24 mouse cellular contexts compared by ENCODE assay signal in genomic region chr13:99241984-99242383, GRCm38 (mm10). TPM values are rescaled to one million over a fixed set of nuclear protein-coding genes. Genes with fewer than 3 reads are reported as not detected.
"Had no signal": no experiment of that assay in that cellular context is flagged by ENCODE, and none has a peak within 500 bp of the region (broad histone marks: within the 10 kb centered on the region; RNA-seq: fewer than 3 reads in every experiment).

No protein-coding gene starts in this region.

- H3K4me3 ChIP-seq: left cerebral cortex, adult 2 months; limb, embryonic 12.5 days; limb, embryonic 15.5 days; midbrain, embryonic 12.5 days; myocyte; neural tube, embryonic 13.5 days; stomach, embryonic 15.5 days had no signal

- ATAC-seq: intestine, postnatal 0 days; liver, postnatal 0 days; lung, postnatal 0 days; midbrain, embryonic 16.5 days had no signal

- H3K27me3 ChIP-seq: limb, embryonic 12.5 days; limb, embryonic 15.5 days; midbrain, embryonic 12.5 days; neural tube, embryonic 13.5 days; stomach, embryonic 15.5 days had no signal

- H3K9ac ChIP-seq: limb, embryonic 12.5 days; limb, embryonic 15.5 days; liver, embryonic 14.5 days; liver, postnatal 0 days; lung, embryonic 14.5 days; midbrain, embryonic 12.5 days; neural tube, embryonic 13.5 days; stomach, embryonic 15.5 days had no signal

- H3K9me3 ChIP-seq: limb, embryonic 12.5 days; limb, embryonic 15.5 days; midbrain, embryonic 12.5 days; neural tube, embryonic 13.5 days; stomach, embryonic 15.5 days had no signal

- H3K36me3 ChIP-seq: limb, embryonic 12.5 days; limb, embryonic 15.5 days; midbrain, embryonic 12.5 days; neural tube, embryonic 13.5 days; stomach, embryonic 15.5 days had no signal

- H3K4me2 ChIP-seq: limb, embryonic 12.5 days; limb, embryonic 15.5 days; liver, embryonic 11.5 days; lung, embryonic 14.5 days; midbrain, embryonic 12.5 days; neural tube, embryonic 13.5 days; stomach, embryonic 15.5 days had no signal

- H3K27ac ChIP-seq: limb, embryonic 12.5 days; limb, embryonic 15.5 days; liver, embryonic 14.5 days; macrophage; midbrain, embryonic 12.5 days; neural tube, embryonic 13.5 days; stomach, embryonic 15.5 days had no signal

- DNase-seq: kidney, adult 8-10 months; kidney, postnatal 14 days; kidney, postnatal 4 days; layer of hippocampus, postnatal 36 days; liver, postnatal 0 days; lung, embryonic 14.5 days; retina, postnatal 1 day; right cerebral cortex, postnatal 25 days; spleen, adult 18-20 months; thymus, postnatal 25 days had no signal

RNA-seq across cellular contexts. Expression of gene Zfp366, which starts 57.4 kb away (rescaled TPM):
- total RNA-seq: monocyte, adult 5-6 weeks had no signal
